Mouse (Mus musculus) thymus, postnatal 14 days (tissue): ENCODE results near the gene Vars.
"Not testable (repeated sequence)": the region's sequence is repeated elsewhere in the genome, so short reads cannot be mapped to it uniquely, and the experiment has no call there.

Experiments
- DNase-seq: peaks from one replicate; pipeline ENCODE4 v3.0.0; 2021

Vars gene

GRCm38 (mm10) chr17:34972069-34972749, 28.6 kb upstream of the Vars start, which contains the start of the genes Hspa1a and Hspa1l:
Gene Hspa1a, minus strand, starts transcription at chr17:34972156.
Gene Hspa1l, plus strand, starts transcription at chr17:34972703.
- DNase-seq = peak; percentile 58

DNA sequence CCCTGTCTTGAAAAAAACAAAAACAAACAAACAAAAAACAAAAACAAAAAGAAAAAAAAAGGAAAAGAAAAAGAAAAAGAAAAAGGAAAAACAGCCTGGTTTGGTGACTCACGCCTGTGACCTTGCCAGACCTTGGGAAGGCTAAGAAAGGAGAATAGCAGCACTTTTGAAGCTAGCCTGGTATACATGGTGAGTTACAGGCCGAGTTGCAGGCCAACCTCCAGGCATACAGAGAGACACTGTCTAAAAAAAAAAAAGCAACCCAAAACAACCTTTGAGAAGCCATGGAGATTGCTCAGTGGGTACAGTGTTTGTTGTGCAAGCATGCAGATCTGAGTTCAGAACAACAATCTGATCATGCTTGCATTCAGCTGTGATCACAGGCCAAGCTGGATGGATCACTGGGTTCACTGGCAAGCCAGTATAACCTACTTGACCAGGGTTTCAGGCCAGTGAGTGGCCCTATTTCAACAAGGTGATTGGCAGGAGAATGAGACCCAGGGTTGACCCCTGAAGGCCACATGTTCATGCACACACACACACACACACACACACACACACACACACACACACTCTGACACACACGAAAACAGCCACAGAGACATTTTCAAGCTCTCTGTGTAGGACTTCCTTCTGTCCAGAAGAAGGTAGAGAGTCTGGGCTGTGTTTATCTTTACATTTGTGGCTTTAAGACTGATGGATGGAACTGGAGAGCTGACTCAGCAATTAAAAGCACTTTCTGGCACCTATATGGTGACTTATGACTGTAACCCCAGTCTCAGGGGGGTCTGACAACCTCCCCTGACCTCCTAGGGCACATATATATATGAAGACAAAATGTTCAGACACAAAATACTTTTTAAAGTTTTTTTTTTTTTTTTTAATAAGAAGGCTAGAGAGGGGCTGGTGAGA, 24.9 kb upstream of the Vars start:
- DNase-seq = no peak

DNA sequence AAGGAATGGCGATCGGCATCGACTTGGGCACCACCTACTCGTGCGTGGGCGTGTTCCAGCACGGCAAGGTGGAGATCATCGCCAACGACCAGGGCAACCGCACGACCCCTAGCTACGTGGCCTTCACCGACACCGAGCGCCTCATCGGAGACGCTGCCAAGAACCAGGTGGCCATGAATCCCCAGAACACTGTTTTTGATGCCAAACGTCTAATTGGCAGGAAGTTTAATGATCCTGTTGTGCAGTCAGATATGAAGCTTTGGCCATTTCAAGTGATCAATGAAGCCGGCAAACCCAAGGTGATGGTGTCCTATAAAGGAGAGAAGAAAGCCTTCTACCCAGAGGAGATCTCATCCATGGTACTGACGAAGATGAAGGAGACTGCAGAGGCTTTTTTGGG, 23.8 kb upstream of the Vars start:
- DNase-seq = no peak

DNA sequence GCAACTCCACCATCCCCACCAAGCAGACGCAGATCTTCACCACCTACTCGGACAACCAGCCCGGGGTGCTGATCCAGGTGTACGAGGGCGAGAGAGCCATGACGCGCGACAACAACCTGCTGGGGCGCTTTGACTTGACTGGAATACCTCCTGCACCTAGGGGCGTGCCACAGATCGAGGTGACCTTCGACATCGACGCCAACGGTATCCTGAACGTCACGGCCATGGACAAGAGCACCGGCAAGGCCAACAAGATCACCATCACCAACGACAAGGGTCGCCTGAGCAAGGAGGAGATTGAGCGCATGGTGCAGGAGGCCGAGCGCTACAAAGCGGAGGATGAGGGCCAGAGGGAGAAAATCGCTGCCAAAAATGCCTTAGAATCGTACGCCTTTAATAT, 22.5 kb upstream of the Vars start:
- DNase-seq = no peak

DNA sequence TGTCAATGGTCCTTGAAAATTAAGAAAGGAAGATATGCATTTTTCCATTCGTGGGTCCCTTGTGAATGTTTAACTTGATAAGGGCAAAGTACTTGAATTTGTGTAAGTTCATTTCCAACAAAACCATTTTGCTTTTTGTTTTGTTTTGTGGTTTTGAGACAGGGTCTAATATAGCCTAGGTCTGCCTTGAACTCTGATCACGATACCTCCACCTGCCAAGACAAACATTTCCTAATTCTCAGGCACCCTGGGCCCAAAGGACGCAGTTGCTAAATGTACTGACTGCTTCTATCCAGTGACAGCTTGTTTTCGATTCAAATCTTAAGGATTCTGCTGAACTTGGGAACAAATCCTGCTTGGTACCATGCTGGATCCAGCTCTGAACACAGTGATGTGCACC, 21.2 kb upstream of the Vars start:
- DNase-seq = no peak

DNA sequence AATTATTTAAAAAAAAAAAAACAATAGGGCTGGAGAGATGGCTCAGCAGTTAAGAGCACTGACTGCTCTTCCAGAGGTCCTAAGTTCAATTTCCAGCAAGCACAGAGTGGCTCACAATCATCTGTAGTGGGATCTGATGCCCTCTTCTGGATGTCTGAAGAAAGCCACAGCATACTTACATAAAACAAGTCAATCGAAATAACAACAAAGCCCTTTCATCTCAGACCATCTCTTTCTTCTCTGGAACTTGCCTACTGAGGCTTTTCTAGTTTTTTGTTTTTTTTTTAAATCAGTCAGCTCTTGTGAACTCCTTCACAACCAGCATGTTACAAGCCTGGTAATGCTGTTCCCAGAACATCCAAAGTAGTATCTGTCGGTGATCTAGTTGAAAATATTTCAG, 20.1 kb upstream of the Vars start:
- DNase-seq = peak; percentile 54

DNA sequence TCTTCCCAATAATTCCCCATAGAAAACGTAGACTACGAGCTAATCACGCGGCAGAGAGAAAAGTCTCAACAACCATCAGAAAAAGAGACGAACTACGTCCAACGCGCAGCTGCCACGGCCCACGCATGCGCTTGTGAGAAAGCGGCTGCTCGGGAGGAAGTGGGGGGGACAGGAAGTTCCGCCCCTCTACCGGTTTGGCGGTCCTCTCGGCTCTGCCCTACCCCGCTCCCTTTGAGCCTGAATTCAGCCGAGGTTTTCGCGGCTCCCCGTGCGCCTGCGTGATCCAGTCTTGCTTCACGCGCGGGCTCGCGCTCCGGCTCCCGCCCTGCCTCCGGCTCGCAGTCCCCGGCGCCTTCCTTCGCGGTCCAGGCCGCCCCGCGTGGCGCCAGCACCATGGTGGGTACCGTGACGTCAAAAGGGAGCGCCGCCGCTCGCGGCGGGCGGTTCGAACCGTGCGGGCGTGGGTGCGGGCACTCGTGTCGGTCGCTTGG, 19.1 kb upstream of the Vars start, which contains the start of gene Lsm2:
Lsm2 (plus strand) TSS at position 173 of the 491 bp plus-strand sequence.
- peak; percentile 93 for DNase-seq

GRCm38 (mm10) chr17:34982328-34982727, 18.5 kb upstream of the Vars start:
- DNase-seq = no peak

DNA sequence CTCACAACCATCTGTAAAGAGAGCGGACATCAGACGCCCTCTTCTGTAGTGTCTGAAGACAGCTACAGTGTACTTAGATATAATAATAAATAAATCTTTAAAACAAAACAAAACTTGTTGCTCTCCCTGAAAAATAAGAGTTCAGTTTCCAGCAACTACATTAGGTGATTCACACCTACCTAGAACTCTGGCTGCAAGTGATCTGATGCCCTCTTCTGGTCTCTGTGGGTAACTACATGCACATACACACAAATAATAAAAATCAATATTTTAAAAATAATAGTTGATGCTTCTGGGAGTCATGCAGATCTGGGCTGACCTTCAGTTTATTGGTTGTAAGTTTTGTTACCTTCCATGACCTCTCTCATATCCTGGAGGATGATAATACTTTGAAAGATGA, 16.6 kb upstream of the Vars start:
- DNase-seq = no peak

GRCm38 (mm10) chr17:34994751-34995150, 6.0 kb upstream of the Vars start:
- no peak for DNase-seq

DNA sequence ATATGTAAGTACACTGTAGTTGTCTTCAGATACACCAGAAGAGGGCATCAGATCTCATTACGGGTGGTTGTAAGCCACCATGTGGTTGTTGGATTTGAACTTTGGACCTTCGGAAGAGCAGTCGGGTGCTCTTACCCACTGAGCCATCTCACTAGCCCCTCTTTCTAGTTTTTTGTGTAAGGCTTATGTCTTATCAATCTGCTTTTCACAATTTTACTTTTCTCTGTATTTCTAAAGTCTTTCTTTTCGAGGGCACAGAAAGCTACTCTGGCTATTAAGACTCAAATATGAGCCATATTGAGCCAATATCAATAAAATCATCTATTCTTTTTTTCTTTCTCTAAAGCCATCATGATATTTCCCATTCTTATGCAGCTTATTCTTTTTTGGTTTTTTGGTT, 5.6 kb upstream of the Vars start:
- not testable (repeated sequence) for DNase-seq

DNA sequence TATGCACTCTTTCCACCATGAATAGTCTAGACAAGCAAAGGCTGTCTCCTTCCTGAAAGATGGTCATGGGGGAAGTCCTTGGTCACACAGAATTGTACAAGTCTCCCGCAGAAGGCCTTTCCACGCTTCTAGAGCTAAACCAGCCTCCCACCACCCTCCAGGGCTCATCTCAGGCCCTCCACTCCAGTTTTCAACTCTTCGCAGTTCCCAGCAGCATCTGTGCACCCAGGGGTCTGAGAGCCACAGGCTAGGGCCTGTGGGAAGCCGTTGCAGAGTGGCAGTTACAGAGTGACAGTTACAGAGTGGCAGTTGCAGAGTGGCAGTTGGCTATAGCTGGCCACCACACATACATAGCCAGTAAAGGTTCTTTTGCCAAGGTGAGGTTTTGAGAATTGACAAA, 4.9 kb upstream of the Vars start:
- DNase-seq = not testable (repeated sequence)

GRCm38 (mm10) chr17:34996411-34997141, 4.2 kb upstream of the Vars start:
- no peak for DNase-seq

GRCm38 (mm10) chr17:34997142-34997483, 3.7 kb upstream of the Vars start:
- no peak for DNase-seq

DNA sequence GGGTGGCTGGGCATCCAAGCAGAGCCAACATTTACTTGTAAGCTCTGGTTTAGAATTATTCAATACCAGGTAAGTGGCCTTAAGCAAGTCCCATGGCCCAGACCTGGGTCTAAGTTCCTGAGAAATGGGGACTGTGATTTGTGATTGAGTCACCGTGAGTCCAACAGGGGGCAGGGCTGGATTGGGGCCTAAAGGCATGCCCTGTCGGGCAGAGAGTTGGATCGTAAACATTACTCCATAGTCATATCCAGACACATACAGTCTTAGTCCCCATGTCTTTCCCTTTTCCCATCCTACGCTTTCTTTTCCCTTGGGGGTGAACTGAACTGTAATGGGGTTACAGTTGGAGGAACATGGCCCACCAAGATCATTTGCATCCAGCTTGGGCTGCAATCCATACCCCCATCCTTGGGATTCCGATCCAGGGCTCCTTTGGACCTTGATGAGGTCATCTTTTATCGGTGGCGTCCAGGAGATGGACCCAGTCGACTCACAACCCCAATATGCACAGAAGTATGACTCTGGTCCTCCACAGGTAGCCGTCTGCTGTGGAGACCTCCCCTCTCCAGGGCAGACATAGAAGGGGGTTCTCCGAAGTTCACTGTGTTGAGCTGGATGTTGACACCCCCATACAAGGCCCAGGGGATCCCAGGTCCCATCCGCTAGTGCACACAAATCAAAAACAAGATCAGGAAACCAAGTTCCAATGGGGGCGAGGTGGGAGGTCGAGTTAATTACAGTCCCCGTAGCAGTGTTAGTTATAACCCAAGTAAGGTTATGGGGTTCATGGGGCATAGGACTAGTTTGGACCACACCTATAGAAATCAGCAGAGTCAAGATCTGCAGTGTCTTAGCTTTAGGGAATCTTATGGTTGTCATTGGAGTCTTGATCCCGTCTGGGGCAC, 2.0 kb upstream of the Vars start:
- no peak for DNase-seq

GRCm38 (mm10) chr17:34999871-35000716, 693 bp upstream of the Vars start:
- DNase-seq = peak; percentile 49

DNA sequence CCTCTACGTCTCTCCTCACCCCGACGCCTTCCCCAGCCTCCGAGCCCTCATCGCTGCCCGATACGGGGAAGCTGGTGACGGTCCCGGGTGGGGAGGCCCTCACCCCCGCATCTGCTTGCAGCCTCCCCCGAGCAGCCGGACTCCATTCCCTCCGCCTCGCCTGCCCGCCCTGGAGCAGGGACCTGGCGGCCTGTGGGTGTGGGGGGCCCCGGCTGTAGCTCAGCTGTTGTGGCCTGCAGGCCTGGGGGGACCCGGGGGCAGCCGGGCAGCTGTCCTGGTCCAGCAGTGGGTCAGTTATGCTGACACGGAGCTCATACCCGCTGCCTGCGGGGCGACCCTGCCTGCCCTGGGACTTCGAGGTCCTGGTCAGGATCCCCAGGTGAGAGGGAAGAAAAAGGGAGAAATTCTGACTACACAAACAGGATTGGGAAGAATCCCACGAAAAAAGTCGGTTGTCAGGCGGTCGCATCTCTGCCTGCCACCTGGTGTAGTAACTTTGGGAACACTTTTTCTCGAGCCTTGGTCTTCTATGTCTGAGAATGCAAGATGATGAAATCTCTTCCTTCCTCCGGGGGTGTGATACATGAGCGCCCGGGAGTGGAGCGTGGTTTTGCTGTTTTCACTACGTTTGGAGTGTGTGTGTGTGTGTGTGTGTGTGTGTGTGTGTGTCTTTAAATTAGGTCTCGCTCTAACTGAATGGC, 815 bp downstream of the Vars start:
- peak; percentile 34 for DNase-seq

DNA sequence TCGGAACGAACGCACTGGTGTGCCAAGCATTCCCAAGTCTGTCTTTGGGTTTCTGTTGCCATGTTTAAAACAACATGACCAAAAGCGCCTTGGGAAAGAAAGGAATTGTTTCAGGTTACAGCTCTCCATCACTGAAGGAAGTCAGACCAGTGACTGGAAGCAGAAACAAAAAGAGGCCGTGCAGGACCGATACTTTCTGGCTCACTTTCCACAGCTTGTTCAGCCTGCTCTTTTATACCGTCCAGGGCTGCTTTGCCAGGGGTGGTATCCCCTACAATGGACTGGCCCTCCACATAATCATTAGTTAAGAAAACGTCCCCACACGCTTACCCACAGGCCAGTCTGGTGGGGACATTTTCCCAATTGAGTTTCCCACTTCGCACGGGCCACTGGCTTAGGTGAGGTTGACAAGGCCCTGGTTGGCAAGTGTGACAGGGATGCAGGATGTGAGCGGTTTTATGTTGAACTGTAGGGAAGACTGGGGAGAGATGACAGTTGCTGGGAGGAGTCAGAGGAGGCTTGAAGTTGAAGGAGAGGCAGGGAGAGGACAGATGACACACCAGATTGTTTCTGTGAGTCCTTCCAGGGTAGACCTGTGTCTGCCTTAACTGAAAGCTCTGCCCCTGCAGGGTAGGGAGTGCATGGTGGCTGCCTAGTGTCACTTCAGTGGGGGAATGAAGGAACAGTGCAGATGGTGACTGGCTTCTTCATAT, 1.5 kb downstream of the Vars start:
- DNase-seq = no peak

DNA sequence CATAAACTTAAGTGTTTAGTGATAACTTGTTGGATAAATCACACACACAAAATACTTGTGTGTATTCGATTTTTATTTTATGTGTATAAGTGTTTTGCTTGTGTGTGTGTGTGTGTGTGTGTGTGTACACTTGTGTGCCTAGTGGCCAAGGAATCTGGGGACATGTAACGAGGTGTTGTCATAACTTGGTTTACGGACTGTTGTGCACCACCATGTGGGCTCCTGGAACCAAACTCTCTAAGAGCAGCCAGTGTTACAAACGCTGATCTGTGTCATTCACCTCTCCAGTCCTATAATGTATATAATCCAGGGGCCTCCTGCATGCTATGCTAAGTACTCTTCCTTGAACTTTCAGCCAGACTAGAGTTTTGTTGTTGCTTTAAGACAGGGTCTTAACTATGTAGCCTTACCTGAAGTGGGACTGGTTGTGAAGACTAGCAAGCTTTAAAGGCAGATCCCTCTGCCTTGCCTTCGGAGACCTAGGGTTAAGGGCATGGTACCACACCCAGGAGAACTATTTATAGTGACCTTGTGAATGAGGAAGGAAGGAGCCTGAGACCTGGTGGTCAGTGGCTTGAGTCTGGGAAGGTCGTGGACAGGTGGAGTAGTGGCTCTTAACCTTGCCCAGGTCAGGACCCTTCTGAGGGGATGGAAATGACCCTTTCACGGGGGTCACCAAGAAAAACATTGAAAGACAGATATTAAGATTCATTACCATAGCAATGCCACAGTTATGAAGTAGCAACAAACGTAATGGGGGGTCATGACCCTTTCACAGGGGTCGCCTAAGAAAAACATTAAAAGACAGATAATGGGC, 2.4 kb downstream of the Vars start:
- DNase-seq = no peak
